Mouse (Mus musculus): ENCODE measurements around the gene Fmnl2.

GRCm38 (mm10) chr2:52977921-52978675 is 120.4 kb downstream of the Fmnl2 start:
- TF ChIP-seq POLR2A (IDR thresholded peaks at IDR 0.05; ENCODE audit: low read depth, low read length) (no peak), CTCF (conservative IDR thresholded peaks at IDR 0.05; ENCODE audit: insufficient read depth, insufficient read length, low read depth, low read length) (no peak)

Measured in kidney, adult 2 months (tissue).